Mouse (Mus musculus): ENCODE data around the gene Retreg3. TPM values are rescaled to one million over a fixed set of nuclear protein-coding genes. Genes with fewer than 3 reads are reported as not detected.

Retreg3 gene
- polyA plus RNA-seq, 2 experiments, result 5.3 to 20.4 TPM

GRCm38 (mm10) chr11:101052751-101053473 is 66.8 kb downstream of the Retreg3 start:
- 71% methylated on average over 10 of the region's 10 CpGs for WGBS (ENCODE audit: insufficient replicate concordance)
- H3K4me1 ChIP-seq (replicated peaks; ENCODE audit: control insufficient read depth in 2 of 2, insufficient read depth in 2 of 2, low read length in 1 of 2), result peaks cover 0 to 4% of the 10 kb centered on the region in 2 experiments; a peak in 1 of 4 replicates
- no peak overlapping the region for H3K4me2 ChIP-seq (ENCODE audit: low read depth)
- DNase-seq (ENCODE audit: low read depth in 3 of 3, low spot score in 3 of 3) (no peak), ATAC-seq (ENCODE audit: insufficient read depth) (no peak)
- TF ChIP-seq EP300 (IDR thresholded peaks at IDR 0.05; ENCODE audit: low read depth) (no peak), CTCF (IDR thresholded peaks at IDR 0.05; ENCODE audit: low read depth) (no peak)
- no peak overlapping the region for H3K9ac ChIP-seq (replicated peaks)
- H3K4me3 ChIP-seq (ENCODE audit: insufficient read depth in 1 of 2, low read depth in 2 of 2, low read length in 2 of 2), result no peak overlapping the region
- no peaks in the 10 kb centered on the region for H3K9me3 ChIP-seq (ENCODE audit: control insufficient read depth, low read length)
- H3K27ac ChIP-seq, result no peak overlapping the region
- peaks cover 79% of the 10 kb centered on the region for H3K36me3 ChIP-seq (replicated peaks; ENCODE audit: control insufficient read depth, insufficient read depth, low read depth)
- no peaks in the 10 kb centered on the region for H3K27me3 ChIP-seq (ENCODE audit: control insufficient read depth, insufficient read depth, low read length)

GRCm38 (mm10) chr11:101051617-101052016 is 68.1 kb downstream of the Retreg3 start:
- Histone ChIP-seq H3K36me3 (replicated peaks; ENCODE audit: control insufficient read depth, insufficient read depth, low read depth) (peaks cover 82% of the 10 kb centered on the region), H3K4me2 (ENCODE audit: low read depth) (no peak overlapping the region), H3K9me3 (ENCODE audit: control insufficient read depth, low read length) (no peaks in the 10 kb centered on the region), H3K27ac (no peak overlapping the region), H3K4me3 (ENCODE audit: insufficient read depth in 1 of 2, low read depth in 2 of 2, low read length in 2 of 2) (no peak overlapping the region), H3K9ac (replicated peaks) (no peak overlapping the region), H3K27me3 (ENCODE audit: control insufficient read depth, insufficient read depth, low read length) (no peaks in the 10 kb centered on the region), H3K4me1 (replicated peaks; ENCODE audit: control insufficient read depth in 2 of 2, insufficient read depth in 2 of 2, low read length in 1 of 2) (peaks cover 0 to 4% of the 10 kb centered on the region in 2 experiments; a peak in 1 of 4 replicates)
- 83% methylated on average over 8 of the region's 8 CpGs for WGBS (ENCODE audit: insufficient replicate concordance)
- ATAC-seq (ENCODE audit: insufficient read depth) (no peak), DNase-seq (ENCODE audit: low read depth in 3 of 3, low spot score in 3 of 3) (no peak)
- TF ChIP-seq CTCF (IDR thresholded peaks at IDR 0.05; ENCODE audit: low read depth), result no peak
- no peak for TF ChIP-seq EP300 (IDR thresholded peaks at IDR 0.05; ENCODE audit: low read depth)

GRCm38 (mm10) chr11:101051051-101051493 is 68.6 kb downstream of the Retreg3 start:
- WGBS (ENCODE audit: insufficient replicate concordance), result 85% methylated on average over 6 of the region's 6 CpGs
- no peak for ATAC-seq (ENCODE audit: insufficient read depth)

GRCm38 (mm10) chr11:101050359-101050758 is 69.3 kb downstream of the Retreg3 start:
- DNase-seq (ENCODE audit: low read depth in 3 of 3, low spot score in 3 of 3) (no peak), ATAC-seq (ENCODE audit: insufficient read depth) (no peak)
- no peak overlapping the region for H3K4me3 ChIP-seq (ENCODE audit: insufficient read depth in 1 of 2, low read depth in 2 of 2, low read length in 2 of 2)
- H3K9me3 ChIP-seq (ENCODE audit: control insufficient read depth, low read length), result no peaks in the 10 kb centered on the region
- TF ChIP-seq EP300 (IDR thresholded peaks at IDR 0.05; ENCODE audit: low read depth) (no peak), CTCF (IDR thresholded peaks at IDR 0.05; ENCODE audit: low read depth) (no peak)
- H3K27ac ChIP-seq, result no peak overlapping the region
- H3K4me2 ChIP-seq (ENCODE audit: low read depth), result no peak overlapping the region
- 91% methylated on average over 9 of the region's 9 CpGs for WGBS (ENCODE audit: insufficient replicate concordance)
- H3K4me1 ChIP-seq (replicated peaks; ENCODE audit: control insufficient read depth in 2 of 2, insufficient read depth in 2 of 2, low read length in 1 of 2), result peaks cover 0 to 6% of the 10 kb centered on the region in 2 experiments; a peak in 2 of 4 replicates
- no peaks in the 10 kb centered on the region for H3K27me3 ChIP-seq (ENCODE audit: control insufficient read depth, insufficient read depth, low read length)
- no peak overlapping the region for H3K9ac ChIP-seq (replicated peaks)
- peaks cover 83% of the 10 kb centered on the region for H3K36me3 ChIP-seq (replicated peaks; ENCODE audit: control insufficient read depth, insufficient read depth, low read depth)

More at GRCm38 (mm10) chr11:101051051-101051493, 68.6 kb downstream of the Retreg3 start:
- Histone ChIP-seq H3K9ac (replicated peaks) (no peak overlapping the region), H3K4me3 (ENCODE audit: insufficient read depth in 1 of 2, low read depth in 2 of 2, low read length in 2 of 2) (no peak overlapping the region), H3K4me2 (ENCODE audit: low read depth) (no peak overlapping the region), H3K27me3 (ENCODE audit: control insufficient read depth, insufficient read depth, low read length) (no peaks in the 10 kb centered on the region), H3K36me3 (replicated peaks; ENCODE audit: control insufficient read depth, insufficient read depth, low read depth) (peaks cover 82% of the 10 kb centered on the region), H3K4me1 (replicated peaks; ENCODE audit: control insufficient read depth in 2 of 2, insufficient read depth in 2 of 2, low read length in 1 of 2) (peaks cover 0 to 8% of the 10 kb centered on the region in 2 experiments; a peak in 2 of 4 replicates), H3K27ac (no peak overlapping the region), H3K9me3 (ENCODE audit: control insufficient read depth, low read length) (no peaks in the 10 kb centered on the region)
- no peak for DNase-seq (ENCODE audit: low read depth in 3 of 3, low spot score in 3 of 3)
- TF ChIP-seq EP300 (IDR thresholded peaks at IDR 0.05; ENCODE audit: low read depth) (no peak), CTCF (IDR thresholded peaks at IDR 0.05; ENCODE audit: low read depth) (no peak)

- Histone ChIP-seq H3K9ac (replicated peaks) (no peak overlapping the region), H3K27ac (no peak overlapping the region), H3K9me3 (ENCODE audit: control insufficient read depth, low read length) (no peaks in the 10 kb centered on the region), H3K4me1 (replicated peaks; ENCODE audit: control insufficient read depth in 2 of 2, insufficient read depth in 2 of 2, low read length in 1 of 2) (peaks cover 0 to 6% of the 10 kb centered on the region in 2 experiments; a peak in 2 of 4 replicates), H3K4me2 (ENCODE audit: low read depth) (no peak overlapping the region), H3K36me3 (replicated peaks; ENCODE audit: control insufficient read depth, insufficient read depth, low read depth) (peaks cover 93% of the 10 kb centered on the region), H3K27me3 (ENCODE audit: control insufficient read depth, insufficient read depth, low read length) (no peaks in the 10 kb centered on the region), H3K4me3 (ENCODE audit: insufficient read depth in 1 of 2, low read depth in 2 of 2, low read length in 2 of 2) (no peak overlapping the region)
- WGBS (ENCODE audit: insufficient replicate concordance), result 61% methylated on average over 3 of the region's 3 CpGs
- DNase-seq (ENCODE audit: low read depth in 3 of 3, low spot score in 3 of 3), result no peak
- no peak for TF ChIP-seq EP300 (IDR thresholded peaks at IDR 0.05; ENCODE audit: low read depth)
- TF ChIP-seq CTCF (IDR thresholded peaks at IDR 0.05; ENCODE audit: low read depth), result no peak
- ATAC-seq (ENCODE audit: insufficient read depth), result no peak
Measured at GRCm38 (mm10) chr11:101047502-101047901, 72.2 kb downstream of the Retreg3 start.

Measured in liver, embryonic 14.5 days (tissue).